Mouse (Mus musculus): Measurements from ENCODE around the gene Slc10a7.

GRCm38 (mm10) chr8:78698331-78698741 is 189.2 kb downstream of the Slc10a7 start:
- no peak for TF ChIP-seq CTCF (IDR thresholded peaks at IDR 0.05; ENCODE audit: extremely low read depth, insufficient read length, insufficient replicate concordance, low read depth, low read length)
- no peak for TF ChIP-seq POLR2A (IDR thresholded peaks at IDR 0.05; ENCODE audit: low read depth, low read length)
